Mouse (Mus musculus): ENCODE results near the gene Slc6a16.
A peak's percentile ranks its signal among the peaks of the same experiment; 100 is the strongest.

Slc6a16 gene

GRCm38 (mm10) chr7:45216442-45217183, 24.3 kb upstream of the Slc6a16 start:
- no peak for DNase-seq

- DNase-seq = no peak
These were observed 19.2 kb upstream of the Slc6a16 start for GRCm38 (mm10) chr7:45221680-45222079.

- no peak for DNase-seq
These were observed 16.1 kb upstream of the Slc6a16 start for GRCm38 (mm10) chr7:45224826-45225225.

GRCm38 (mm10) chr7:45226421-45226820, 14.5 kb upstream of the Slc6a16 start:
- no peak for DNase-seq

- DNase-seq = no peak
These were observed 12.3 kb upstream of the Slc6a16 start for GRCm38 (mm10) chr7:45228548-45228947.

GRCm38 (mm10) chr7:45229046-45229445, 11.8 kb upstream of the Slc6a16 start:
- DNase-seq = no peak

- DNase-seq = no peak
These were observed 11.3 kb upstream of the Slc6a16 start for GRCm38 (mm10) chr7:45229459-45230203.

- no peak for DNase-seq
These were observed 9.7 kb upstream of the Slc6a16 start for GRCm38 (mm10) chr7:45231192-45231591.

- no peak for DNase-seq
These were observed 8.9 kb upstream of the Slc6a16 start for GRCm38 (mm10) chr7:45231941-45232340.

- no peak for DNase-seq
These were observed 8.0 kb upstream of the Slc6a16 start for GRCm38 (mm10) chr7:45232716-45233465.

GRCm38 (mm10) chr7:45233580-45234332, 7.1 kb upstream of the Slc6a16 start:
- no peak for DNase-seq

- DNase-seq = no peak
These were observed 6.5 kb upstream of the Slc6a16 start for GRCm38 (mm10) chr7:45234333-45234841.

- DNase-seq = no peak
These were observed 5.8 kb upstream of the Slc6a16 start for GRCm38 (mm10) chr7:45234922-45235571.

- no peak for DNase-seq
These were observed 5.2 kb upstream of the Slc6a16 start for GRCm38 (mm10) chr7:45235656-45236180.

- no peak for DNase-seq
These were observed 2.9 kb upstream of the Slc6a16 start for GRCm38 (mm10) chr7:45237747-45238699.

GRCm38 (mm10) chr7:45238723-45239496, 2.0 kb upstream of the Slc6a16 start, which contains the start of gene Cd37:
Gene Cd37 (minus strand): TSS chr7:45239115.
- peak; percentile 84 for DNase-seq

- DNase-seq = no peak
These were observed 776 bp upstream of the Slc6a16 start for GRCm38 (mm10) chr7:45240109-45240508.

GRCm38 (mm10) chr7:45241389-45241749, 484 bp downstream of the Slc6a16 start:
- DNase-seq = no peak

GRCm38 (mm10) chr7:45247666-45248065, 6.8 kb downstream of the Slc6a16 start:
- DNase-seq = no peak

- DNase-seq = no peak
These were observed 12.9 kb downstream of the Slc6a16 start for GRCm38 (mm10) chr7:45253806-45254205.
